Mouse (Mus musculus) T-cell, adult 2 months (primary cell): ENCODE results near the gene Ces3a.
A peak's percentile ranks its signal among the peaks of the same experiment; 100 is the strongest.
"Not testable (repeated sequence)": the region's sequence is repeated elsewhere in the genome, so short reads cannot be mapped to it uniquely, and the experiment has no call there.

ENCODE experiments used
- DNase-seq: peaks from one replicate; pipeline ENCODE4 v3.0.0; 2022; ENCODE audit warnings: low spot score

The Ces3a gene

DNA sequence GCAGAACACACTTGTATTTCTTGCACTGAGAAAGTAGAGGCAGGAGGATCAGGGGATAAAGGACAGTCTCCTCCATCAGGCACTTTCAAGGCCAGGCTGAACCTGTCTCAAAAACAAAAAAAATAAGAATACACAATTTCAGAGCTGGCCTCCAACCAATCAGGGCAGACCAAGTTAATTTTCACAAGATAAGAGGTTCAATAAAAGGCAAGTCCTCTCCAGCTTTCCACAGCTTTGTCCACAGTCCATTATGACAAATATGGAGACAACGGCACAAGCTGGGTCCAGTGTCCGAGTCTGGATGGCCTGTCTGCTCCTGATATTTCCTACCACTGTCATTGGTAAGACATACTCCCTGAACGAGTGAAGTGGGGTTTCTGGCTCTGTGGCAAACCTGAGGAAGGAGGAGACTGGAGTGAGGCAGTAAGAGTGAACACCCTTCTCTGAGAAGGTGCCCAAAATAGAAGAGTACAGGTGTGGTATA, at the start of gene Ces3a:
Ces3a (plus strand) TSS at position 231 of the 484 bp plus-strand sequence.
- no peak for DNase-seq

DNA sequence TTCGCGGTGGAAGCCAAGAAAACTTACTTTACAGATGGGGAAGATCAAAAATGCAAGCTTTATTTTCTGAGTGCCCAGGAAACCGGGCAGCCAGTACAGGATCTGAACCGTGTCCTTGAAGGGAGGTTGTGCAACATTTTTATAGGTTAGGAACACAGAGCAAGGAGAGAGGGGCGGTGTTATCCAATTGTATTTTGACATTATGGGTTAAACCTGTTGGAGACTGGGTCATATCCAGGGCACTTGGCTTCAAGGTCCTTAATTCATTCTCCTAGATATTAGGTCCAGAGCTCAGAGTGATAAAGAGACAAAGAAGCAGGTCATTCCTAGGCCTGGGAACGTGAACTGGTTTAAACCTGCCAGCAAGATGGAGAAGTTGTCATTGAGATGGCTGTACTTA, 49.2 kb upstream of the Ces3a start:
- no peak for DNase-seq

DNA sequence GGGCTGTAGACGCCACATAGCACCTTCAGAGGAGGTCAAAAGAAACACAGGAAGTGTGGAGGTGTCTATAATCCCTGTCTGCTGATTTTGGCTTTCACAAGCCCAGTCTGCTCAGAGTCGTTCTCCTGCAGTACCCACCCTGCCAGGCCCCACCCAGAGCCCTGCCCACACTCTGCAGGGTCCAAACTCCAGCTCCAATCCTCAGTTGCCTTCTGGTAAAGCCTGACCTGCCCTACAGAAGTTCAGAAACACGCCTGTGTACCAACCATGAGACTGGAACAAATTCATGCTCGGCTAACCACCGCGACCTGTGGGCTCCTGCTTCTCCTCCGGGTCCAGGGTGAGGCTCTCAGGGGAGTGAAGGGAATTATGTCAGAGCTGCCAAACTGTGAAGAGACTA, 47.8 kb upstream of the Ces3a start, which contains the start of gene Ces2h:
Ces2h (plus strand) TSS at position 268 of the 400 bp plus-strand sequence.
- DNase-seq = no peak

DNA sequence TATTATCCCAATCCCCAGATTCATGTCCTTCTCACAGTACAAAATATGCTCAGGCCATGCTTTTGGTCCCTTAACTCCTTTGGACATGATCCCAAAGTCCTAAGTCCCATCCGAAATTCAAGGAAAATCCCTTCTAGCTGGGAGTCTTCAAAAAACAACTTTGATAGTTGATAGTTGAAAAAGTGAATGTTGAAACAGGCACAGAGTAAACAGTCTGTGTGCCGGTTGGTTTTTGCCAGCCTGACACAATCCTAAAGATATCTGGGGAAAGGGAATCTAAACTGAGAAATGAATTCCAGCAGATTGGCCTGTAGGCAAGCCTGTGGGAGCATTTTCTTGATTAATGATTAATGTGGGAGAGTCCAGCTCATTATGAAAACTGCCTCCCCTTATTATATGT, 38.4 kb upstream of the Ces3a start:
- DNase-seq = no peak

DNA sequence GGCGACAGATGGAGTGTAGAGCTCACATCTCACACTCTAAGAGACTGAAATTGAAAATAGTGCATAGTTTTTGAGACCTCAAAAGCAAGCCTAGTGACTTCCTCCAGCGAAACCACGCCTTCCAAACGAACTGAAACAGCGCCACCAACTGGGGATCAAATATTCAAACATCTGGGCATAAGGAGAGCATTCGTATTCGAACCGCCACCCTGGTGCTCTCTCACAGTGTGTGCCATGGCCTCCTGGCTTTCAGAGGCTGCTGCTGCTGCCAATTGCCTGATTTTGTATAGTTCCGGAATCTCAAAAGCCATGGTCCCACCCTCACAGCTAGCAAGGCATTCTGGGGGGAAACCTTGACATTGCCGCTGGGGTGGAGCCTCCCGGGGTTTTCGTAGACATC, 37.3 kb upstream of the Ces3a start:
- DNase-seq = no peak

DNA sequence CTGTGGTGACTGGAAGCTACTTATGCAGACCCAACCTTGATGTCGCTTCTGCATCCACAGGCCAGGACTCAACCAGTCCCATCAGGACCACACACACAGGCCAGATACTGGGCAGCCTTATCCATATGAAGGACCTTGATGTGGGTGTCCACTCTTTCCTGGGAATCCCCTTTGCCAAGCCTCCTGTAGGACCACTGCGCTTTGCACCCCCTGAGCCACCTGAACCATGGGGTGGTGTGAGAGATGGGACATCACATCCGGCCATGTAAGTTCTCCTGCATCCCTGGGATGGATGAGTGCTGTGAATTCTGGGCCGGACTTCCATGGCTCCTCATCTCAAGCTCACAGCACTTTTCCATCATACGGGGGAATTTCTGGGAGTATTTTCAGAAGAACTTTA, 34.0 kb upstream of the Ces3a start:
- DNase-seq = no peak

DNA sequence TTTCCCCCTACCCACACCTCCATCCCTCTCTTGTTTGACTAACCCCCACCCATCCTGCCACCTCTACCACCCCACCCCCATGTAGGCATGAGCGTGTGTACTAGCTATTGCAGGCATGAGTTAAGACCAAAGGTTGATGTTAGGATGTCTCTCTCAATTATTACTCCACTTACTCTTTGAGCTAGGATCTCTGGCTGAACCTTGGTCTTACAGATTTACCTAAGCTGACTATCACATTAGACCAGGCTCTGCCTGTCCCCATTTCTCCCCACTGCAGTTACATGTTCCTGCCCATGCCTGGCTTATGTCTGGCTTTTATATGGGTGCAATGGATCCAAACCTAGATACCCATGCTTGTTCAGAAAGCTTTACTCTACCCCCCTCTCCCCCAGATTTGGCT, 26.4 kb upstream of the Ces3a start:
- DNase-seq = no peak

DNA sequence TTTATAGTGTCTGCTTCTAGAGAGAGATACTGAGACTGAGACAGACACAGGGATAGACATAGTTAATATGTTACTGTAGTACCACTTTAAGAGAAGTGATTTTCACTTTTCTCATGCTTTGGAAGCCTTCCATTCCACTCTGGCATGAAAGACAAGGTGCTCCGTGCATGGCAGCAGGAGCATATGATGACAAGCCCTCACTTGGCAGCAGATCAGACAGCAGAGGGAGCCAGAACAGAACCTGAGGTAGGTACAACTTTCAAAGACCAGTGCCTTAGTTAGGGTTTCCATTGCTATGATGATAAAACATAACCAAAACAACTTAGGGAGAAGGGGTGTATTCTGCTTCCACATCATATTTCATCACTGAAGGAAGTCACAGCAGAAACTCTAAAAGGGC, 25.3 kb upstream of the Ces3a start:
- no peak for DNase-seq

DNA sequence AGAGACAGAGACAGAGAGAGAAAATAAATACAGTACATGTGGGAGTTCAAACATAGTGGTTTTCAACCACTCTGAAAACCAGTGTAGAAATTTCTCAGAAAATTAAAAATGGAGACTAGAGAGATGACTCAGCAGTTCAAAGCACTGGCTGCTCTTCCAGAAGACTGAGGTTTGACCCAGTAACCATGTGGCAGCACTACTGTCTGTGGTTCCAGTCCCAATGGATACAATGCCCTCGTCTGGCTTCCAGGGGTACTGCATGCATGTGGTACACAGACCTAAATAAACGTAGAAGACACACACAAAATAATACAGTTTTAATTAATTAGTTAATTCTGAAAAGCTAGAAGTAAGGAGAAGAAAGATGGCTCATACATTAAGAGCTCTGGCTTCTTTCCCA, 23.4 kb upstream of the Ces3a start:
- DNase-seq = no peak

DNA sequence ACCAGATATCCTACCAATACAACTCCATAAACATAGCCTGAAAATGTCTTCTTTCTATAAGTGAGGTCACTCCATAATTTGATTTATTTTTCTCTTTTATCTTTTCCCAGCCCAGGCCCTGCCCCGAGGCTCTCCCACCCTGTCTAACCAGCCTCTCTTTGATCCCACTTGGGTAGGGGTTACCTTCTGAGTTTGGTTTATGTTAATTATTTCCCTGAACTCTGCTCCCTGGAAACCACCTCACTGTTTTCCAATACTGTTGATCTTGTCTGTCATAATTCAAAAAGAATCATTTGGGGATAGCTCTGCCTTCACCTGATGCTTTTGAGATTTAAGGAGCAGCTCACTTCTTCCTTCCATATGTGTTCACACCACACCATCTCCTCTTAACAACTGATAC, 4.9 kb upstream of the Ces3a start:
- DNase-seq = no peak

DNA sequence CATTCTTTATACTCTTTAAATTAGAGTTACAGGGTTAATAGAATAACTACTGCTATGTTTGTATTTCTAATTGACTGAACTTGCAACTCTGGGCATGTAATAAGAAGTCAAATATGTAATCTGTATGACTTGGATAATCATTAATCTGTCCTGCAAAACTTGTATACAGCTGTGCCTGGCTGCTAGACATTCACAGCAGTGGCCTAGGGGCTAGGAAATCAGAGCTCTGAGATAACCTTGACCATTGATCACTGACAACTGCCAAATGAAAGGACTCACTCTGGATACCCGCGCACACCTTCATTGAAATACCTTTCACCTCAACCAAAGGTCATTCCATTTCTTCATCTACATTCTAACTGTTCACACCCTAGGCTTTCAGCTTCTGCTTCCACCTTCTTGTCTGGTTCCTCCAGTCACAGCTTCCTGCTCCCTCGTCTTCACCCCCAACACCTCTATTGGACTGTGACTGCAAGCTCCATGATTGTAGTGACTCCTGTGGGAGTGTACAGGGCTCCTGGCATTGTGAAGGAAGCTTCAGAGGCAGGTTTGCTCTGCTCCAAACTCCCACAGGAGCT, 2.5 kb upstream of the Ces3a start:
- no peak for DNase-seq

DNA sequence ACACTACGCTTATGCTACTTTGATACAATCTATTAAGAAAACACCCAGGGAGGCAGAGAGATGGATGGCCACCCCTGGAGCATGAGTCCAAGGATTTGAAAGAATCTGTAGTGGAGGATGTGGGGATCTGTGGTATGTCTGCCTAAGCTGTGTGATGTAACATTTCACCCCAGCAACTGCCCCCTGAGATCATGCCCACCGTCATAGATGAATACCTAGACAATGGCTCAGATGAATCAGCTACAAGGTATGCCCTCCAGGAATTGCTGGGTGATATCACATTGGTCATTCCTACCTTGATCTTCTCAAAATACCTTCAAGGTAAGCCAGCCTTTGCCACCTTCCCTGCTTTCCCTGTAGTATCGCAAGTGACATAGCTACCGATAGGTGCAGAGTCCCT, 7.8 kb downstream of the Ces3a start:
- no peak for DNase-seq

DNA sequence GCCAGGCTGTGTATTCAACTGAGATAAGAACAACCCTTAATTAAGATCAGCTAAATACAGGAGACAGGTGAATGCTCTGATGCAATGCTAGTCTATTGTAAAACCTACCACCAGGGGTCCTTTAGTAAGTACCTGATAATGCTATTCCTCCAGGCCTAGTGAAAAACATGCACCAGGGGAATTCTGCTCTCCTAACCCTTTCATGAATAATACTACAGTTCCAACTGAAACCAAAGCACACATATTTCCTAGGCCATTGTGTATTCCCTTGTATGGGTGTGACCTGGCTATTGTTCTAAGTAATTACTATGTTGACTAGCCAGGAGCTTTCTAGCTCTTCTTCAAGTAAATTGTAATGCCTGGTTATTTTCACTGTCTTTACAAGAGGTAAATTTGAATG, 11.7 kb downstream of the Ces3a start:
- no peak for DNase-seq

DNA sequence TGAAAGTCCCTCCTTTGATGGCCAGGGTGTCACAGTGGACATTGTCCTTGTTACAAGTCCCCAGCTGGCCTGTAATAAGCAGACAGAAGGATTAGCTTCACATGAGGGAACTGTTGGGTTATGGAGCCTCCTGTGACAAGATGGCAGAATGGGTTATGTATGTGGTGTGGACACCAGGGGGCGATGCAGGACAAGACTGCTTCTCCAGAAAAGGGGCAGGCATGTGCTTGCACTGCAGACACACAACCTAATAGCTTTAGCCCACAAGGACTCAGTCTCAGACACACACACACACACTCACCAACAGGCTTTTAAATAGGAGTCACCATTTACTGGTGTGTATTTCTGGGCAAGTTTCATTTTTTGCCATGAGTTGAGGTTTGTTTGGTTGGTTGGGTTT, 18.4 kb downstream of the Ces3a start:
- DNase-seq = peak; percentile 6

DNA sequence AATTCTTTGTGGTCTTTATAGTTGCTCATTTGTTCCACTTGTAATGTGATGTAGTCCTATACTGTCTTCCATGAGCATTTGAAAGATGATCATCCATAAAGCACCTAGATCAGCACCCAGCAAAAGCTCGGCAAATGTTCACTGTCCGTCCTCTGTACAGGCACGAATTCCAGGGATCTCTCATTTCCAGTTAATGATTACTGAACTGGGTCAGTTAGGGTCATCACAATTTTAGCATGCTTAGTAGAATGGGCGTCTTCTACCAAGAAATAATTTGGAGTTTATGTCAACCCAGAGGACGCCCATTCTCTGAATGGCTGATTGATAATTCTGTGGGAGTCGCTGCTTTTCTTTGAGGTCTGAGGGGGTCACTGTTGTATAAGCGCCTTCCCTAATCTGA, 19.5 kb downstream of the Ces3a start:
- DNase-seq = not testable (repeated sequence)

DNA sequence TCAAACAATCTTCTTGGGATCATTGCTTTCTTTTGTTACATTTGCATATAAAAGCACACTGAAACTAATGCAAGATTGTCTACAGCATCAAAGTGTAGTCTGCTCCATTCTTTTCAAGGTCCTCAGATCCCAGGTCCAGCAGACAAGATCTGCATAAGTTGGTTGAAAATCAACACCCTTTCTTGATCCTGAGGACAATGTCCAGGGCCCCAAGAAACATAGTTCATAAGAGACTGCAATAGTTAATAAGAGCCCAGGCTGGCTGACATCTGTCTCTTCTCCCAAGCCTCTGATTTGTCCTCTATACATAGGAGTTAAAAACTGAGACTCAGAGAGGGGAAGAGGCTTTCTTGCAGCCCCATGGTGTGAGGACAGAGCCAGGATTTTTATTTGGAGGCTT, 20.6 kb downstream of the Ces3a start:
- no peak for DNase-seq

DNA sequence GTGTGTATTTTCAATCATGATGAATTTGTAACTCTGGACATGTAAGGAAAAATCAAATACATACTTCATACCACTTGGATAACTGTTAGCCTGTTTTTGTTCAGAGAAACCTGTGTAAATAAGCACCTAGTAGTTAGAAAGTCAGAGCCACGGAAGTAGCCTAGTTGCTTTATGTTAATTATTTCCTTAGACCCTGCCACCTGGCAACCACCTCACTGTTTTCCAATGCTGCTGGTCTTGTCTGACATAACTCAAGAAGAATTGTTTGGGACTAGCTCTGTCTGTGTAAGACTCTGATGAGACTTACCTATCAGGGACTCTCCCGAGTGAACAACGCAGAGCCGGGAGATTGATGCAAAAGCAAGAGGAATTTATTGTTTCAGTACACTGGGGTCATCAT, 28.2 kb downstream of the Ces3a start:
- DNase-seq = no peak

DNA sequence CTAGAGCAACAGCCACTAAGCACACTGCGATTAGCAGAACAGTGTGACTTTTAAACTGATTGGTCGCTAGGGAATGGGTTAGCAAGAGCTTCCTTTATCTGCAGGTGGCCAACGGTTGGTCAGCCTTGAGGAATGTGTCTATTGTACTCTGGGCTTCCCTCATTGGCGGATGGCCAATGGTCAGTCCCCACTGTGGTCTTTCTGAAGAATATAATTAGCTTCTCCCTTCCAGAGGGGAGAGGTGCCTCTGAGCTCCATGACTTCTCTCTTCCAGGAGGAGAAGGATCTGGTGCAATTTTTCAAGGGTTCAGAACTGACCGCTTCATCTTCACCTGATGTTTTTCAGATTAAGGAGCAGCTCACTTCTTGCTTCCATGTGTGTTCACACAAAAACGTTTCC, 28.7 kb downstream of the Ces3a start:
- no peak for DNase-seq

DNA sequence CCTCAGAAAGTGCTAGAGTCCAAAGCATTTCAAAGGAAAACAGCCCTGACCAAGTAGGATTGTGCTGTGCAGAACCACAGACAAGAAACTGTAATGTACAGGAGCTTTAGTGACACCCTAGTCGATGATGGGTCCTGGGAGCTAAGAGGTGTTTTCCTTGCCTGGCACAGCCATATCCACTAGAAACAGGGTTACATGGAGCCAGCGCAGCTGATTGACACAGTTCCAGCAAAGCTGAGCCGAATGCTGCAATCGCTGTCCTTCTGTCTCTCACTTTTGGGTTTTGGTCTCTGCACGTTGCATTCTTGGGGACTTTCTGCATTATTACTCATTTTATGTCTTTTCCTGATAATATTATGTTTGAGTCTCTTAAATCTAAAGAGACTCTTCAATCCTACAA, 30.2 kb downstream of the Ces3a start:
- DNase-seq = no peak

DNA sequence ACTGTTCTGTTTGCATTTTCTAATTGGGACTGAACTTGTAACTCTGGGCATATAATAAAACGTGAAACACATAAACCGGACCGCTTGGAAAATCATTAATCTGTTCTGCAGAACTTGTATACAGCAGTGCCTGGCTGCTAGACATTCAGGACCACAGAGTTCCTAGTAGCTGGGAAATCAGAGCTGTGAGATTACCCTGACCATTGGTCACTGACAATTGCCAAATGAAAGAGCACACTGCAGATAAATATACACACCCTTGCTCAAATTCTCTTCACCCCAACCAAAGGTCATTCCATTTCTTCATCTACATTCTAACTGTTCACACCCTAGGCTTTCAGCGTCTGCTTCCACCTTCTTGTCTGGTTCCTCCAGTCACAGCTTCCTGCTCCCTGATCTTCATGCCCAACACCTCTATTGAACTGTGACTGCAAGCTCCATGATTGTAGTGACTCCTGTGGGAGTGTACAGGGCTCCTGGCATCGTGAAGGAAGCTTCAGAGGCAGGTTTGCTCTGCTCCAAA, 32.5 kb downstream of the Ces3a start:
- no peak for DNase-seq

DNA sequence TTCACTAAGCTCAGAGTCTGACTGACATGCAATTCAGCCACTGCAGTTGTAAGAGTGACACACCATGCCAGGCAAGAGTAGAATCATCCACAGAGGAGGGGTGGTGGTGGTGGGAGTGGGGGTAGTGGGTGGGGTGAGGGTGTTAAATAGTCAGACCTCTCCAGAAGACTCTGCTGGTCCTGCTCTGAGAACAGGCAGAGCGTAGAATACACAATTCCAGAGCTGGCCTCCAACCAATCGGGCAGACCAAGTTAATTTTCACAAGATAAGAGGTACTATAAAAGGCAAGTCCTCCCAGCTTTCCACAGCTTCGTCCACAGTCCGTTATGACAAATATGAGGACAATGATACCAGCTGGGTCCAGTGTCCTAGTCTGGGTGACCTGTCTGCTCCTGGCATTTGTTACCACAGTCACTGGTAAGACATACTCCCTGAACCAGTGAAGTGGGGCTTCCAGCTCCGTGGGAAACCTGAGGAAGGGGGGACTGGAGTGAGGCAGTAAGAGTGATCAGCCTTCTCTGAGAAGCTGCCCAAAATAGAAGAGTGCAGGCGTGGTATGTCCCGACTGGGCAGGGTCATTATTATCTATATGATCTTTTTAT, 35.1 kb downstream of the Ces3a start, which contains the start of gene Ces3b:
Ces3b (plus strand) TSS at position 305 of the 602 bp plus-strand sequence.
- DNase-seq = no peak

DNA sequence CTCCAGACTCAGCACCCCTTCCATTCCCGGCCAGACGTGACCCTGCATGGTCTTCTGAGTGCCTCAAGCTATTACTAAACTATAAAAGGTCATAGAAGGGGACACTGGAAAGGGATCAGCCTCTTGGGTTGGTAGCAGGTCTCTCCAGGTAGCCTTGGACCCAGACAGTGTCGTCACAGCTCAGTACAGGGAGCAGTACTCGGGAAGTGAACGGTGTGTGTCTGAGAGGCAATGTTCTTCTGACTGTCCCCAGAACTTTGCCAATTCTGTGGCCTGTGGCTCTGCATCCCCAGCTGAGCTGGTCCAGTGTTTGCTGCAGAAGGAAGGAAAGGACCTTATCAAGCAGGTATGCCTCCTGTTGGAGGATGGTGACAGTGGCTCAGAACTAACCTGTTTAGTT, 39.8 kb downstream of the Ces3a start:
- not testable (repeated sequence) for DNase-seq

DNA sequence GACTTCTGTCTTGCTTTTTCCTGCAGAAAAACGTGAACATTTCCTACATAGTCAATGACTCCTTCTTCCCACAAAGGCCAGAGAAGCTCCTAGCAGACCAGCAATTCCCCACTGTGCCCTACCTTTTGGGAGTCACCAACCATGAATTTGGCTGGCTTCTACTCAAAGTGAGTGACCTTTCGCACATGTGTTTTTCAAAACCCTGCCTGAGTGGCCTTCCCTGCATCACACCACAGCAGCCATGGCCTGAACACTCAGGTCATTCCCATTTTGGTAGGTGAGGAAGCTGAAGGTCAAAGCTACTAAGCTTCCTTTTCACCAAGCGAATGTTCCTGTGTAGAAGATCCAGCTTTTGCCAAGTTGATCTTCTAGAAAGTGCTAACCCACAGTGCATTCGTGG, 40.2 kb downstream of the Ces3a start:
- no peak for DNase-seq

DNA sequence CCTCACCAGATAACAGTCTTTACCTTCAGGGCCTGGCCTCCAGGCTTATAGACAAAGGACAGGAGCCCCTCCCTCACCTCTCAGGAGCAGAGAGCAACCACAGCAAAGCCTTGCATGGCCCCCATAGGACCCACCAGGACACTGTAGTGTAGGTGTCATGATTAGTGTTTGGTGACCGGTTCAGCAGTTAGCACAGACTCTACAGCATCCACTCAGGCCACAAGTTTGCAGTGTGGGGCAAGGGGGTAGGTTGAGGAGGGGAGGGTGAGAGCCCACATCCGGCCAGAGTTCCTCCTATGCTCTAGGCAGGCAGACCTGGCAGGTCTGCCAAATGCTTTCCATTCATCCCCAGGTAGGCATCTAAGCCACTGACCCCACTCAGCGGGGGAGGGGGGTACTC, 45.6 kb downstream of the Ces3a start:
- DNase-seq = no peak
